Mouse (Mus musculus) ES-Bruce4 (cell line): ENCODE results near the gene Rap1a.

Experiments used
- CTCF ChIP-seq: IDR thresholded peaks from one replicate; pipeline ENCODE4 v1.8.1; 2011; ENCODE audit warnings: low read depth, low read length
- EP300 ChIP-seq: IDR thresholded peaks from 2 replicates; pipeline ENCODE4 v1.6.1; 2011; ENCODE audit warnings: low read depth, low read length; ENCODE audit not compliant: insufficient read depth
- POLR2A ChIP-seq: IDR thresholded peaks from one replicate; pipeline ENCODE4 v1.8.1; 2011; ENCODE audit warnings: low read length; ENCODE audit not compliant: insufficient read depth

DNA sequence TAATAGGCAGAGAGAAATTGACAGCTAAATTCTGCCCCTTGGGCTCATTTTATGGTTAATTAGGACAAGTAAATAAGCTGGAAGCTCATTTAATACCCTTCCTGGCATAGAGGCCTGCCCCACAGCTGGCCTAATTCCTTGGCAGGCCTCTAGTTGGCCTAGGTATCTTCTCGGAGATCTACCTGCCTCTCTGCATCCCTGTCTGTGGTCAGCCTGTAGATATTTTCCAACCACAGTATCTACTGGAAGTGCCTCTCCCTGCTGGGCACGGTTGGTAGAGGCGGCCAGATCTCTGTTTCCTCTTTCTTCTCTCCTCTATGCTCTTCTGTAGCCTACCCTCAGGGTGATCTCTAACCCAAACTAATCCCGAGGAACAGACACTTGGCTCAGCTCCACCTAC, 81.2 kb downstream of the Rap1a start:
- TF ChIP-seq POLR2A: no peak
- TF ChIP-seq EP300: no peak
- no peak for TF ChIP-seq CTCF
